Mouse (Mus musculus) kidney, embryonic 15.5 days (tissue): Measurements from ENCODE around the gene Mrto4. TPM values are rescaled to one million over a fixed set of nuclear protein-coding genes. Genes with fewer than 3 reads are reported as not detected.

ENCODE experiments used
- ATAC-seq: fragments of 200-750 bp; cut with Nextera tagmentation; replicated peaks from 2 replicates; pipeline ENCODE4 v1.8.0; 2017; ENCODE audit warnings: moderate TSS enrichment; ENCODE audit not compliant: low FRiP score
- H3K27ac ChIP-seq: fragments of 300-500 bp; sonication (generic); 2 replicates; pipeline ENCODE4 v1.5.1; 2015; ENCODE audit warnings: mild to moderate bottlenecking, inconsistent platforms
- H3K27me3 ChIP-seq: fragments of 300-500 bp; sonication (generic); 2 replicates; pipeline ENCODE4 v1.6.1; 2015; ENCODE audit warnings: inconsistent platforms
- H3K36me3 ChIP-seq: fragments of 300-500 bp; sonication (generic); 2 replicates; pipeline ENCODE4 v1.6.1; 2015; ENCODE audit warnings: inconsistent platforms
- H3K4me1 ChIP-seq: fragments of 300-500 bp; sonication (generic); 2 replicates; pipeline ENCODE4 v1.6.1; 2015; ENCODE audit warnings: inconsistent platforms
- H3K4me2 ChIP-seq: fragments of 300-500 bp; sonication (generic); 2 replicates; pipeline ENCODE4 v1.6.1; 2015; ENCODE audit warnings: moderate library complexity, mild to moderate bottlenecking, inconsistent platforms
- H3K4me3 ChIP-seq: fragments of 300-500 bp; sonication (generic); replicated peaks from 2 replicates; pipeline ENCODE4 v1.5.1; 2015; ENCODE audit warnings: mild to moderate bottlenecking, inconsistent platforms
- H3K9ac ChIP-seq: fragments of 300-500 bp; sonication (generic); 2 replicates; pipeline ENCODE4 v1.6.1; 2015; ENCODE audit warnings: mild to moderate bottlenecking, inconsistent platforms
- H3K9me3 ChIP-seq: fragments of 300-500 bp; sonication (generic); replicated peaks from 2 replicates; pipeline ENCODE4 v1.6.1; 2016; ENCODE audit warnings: inconsistent platforms
- WGBS: fragments of 180-500 bp; shearing (Covaris S2); methylation state at CpG from one replicate; pipeline ENCODE4 v1.1.7; 2015; ENCODE audit warnings: mixed read lengths; 5-methylcytosine and 5-hydroxymethylcytosine counted together
- polyA plus RNA-seq: library from polyadenylated mRNA; unstranded; fragments of >200 nt; fragmentation: Nextera tagmentation; extraction: Ambion mirVana; gene quantifications from 2 replicates; pipeline ENCODE4 v1.2.1, GENCODE M21; 2015

The Mrto4 gene
- polyA plus RNA-seq, 1 experiment from 2014 or later, result 123 TPM

DNA sequence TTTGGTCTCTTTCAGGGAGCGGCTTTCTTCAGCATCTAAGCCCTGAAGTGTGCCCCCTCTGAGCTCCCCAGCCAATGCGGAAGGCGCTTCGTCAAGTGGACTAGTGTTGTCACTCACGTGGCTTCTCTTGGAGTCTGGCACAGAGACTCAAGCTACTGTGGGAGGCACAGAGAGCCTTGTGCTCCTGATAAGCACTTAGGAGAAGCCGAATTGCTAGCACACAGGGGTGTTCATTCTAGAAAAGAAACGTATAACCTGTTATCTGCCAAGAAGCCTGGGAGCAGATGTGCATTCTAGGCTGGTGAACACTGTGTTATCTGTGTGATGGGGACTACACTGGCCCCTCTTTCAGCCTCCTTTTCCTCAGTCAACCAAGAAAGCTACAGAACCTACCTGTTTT, 16.9 kb downstream of the Mrto4 start:
- H3K4me3 ChIP-seq, result no peak overlapping the region
- no peaks in the 10 kb centered on the region for H3K9me3 ChIP-seq
- H3K9ac ChIP-seq, result no peak overlapping the region
- H3K36me3 ChIP-seq, result no peaks in the 10 kb centered on the region
- H3K27ac ChIP-seq, result peak overlapping the region; percentile 45
- ATAC-seq, result peak; percentile 52
- H3K27me3 ChIP-seq, result peaks cover 9% of the 10 kb centered on the region
- 69% methylated on average over 7 of the region's 7 CpGs for WGBS
- peaks cover 13% of the 10 kb centered on the region for H3K4me1 ChIP-seq
- no peak overlapping the region for H3K4me2 ChIP-seq

DNA sequence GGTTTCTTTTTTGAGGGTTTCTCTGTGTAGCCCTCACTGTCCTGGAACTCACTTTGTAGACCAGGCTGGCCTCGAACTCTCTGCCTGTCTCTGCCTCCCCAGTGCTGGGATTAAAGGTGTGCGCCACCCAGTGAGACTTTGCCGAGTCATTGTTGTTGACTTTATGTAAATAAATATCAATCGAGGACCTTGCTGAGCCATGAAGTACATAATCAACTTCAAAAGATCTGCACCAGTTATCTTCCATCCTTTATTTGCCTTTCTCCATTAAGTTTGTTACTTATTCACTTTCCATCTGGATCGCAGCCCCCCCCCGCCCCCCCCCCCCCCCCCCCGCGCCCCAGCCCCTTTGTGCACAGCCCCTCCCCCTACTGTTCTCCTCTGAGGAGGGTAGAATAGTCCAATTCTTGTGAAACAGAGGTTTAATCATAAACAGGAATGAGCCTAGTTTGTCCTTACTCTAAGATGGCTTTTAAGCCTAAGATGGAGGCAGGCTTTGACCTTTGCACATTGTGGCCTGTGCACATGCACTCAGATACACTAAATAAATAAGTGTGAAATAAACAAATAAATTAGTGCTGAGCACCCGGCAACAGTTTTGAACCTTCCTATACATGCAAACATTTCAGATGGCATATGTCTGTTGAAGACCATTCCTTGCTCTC, 17.6 kb downstream of the Mrto4 start:
- Histone ChIP-seq H3K4me2 (no peak overlapping the region), H3K9me3 (no peaks in the 10 kb centered on the region), H3K36me3 (no peaks in the 10 kb centered on the region), H3K4me1 (peaks cover 14% of the 10 kb centered on the region), H3K4me3 (no peak overlapping the region), H3K27me3 (peaks cover 9% of the 10 kb centered on the region), H3K9ac (no peak overlapping the region), H3K27ac (peak overlapping the region; percentile 45; the same call in 1 of the 2 replicates)
- no peak for ATAC-seq
- WGBS, result 62% methylated on average over 6 of the region's 9 CpGs

DNA sequence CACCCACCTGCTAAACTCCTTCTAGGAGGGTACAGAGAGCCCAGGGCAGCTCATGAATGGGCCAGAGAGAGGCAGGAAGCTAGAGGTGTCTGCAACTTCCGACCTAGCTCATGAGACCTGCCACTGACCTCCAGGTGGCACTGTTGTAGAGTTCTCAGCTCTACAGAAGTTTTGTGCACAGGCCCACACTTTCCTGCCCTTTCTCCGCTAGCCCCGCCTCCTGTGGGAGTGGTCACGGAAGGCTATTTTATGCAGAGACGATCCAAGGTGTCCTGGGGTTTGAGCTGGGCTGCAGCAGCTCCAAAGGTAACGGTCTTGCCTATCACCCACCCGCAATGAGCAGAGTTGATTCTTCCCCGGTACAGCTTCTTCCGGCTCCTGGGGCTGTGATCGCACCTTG, 21.8 kb downstream of the Mrto4 start:
- peak; percentile 86; the same call in 1 of the 2 replicates for ATAC-seq
- WGBS, result 5% methylated on average over 10 of the region's 10 CpGs
- Histone ChIP-seq H3K36me3 (no peaks in the 10 kb centered on the region), H3K9ac (no peak overlapping the region), H3K4me1 (0 out of 2 replicates have a peak, but pooled peaks cover 8% of the 10 kb centered on the region), H3K27ac (no peak overlapping the region), H3K9me3 (no peaks in the 10 kb centered on the region), H3K27me3 (no peaks in the 10 kb centered on the region), H3K4me2 (peak overlapping the region; percentile 57), H3K4me3 (peak overlapping the region; percentile 31)

DNA sequence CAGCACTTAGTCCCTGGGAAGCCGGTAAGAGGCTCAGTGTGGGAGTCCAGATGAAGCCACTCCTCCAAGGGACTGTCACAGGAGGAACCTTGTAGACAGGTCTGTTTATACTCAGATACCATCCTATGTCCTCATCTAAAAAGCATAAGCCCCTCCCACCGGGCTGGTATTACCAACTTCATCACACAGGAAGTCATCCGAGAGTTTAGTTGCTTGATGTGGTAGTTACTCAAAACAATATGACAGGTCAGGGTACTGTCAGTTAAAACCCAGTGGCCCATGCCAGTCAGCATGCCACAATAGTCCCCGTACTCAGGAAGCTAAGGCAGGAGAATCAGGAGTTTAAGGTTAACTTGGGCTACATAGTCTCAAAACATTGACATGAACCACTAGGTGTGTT, 32.6 kb downstream of the Mrto4 start:
- Histone ChIP-seq H3K9ac (no peak overlapping the region), H3K4me3 (no peak overlapping the region), H3K27me3 (no peaks in the 10 kb centered on the region), H3K4me1 (no peaks in the 10 kb centered on the region), H3K27ac (no peak overlapping the region), H3K36me3 (peaks cover 53% of the 10 kb centered on the region), H3K4me2 (no peak overlapping the region), H3K9me3 (no peaks in the 10 kb centered on the region)
- no peak for ATAC-seq
- WGBS, result 88% methylated on average over 4 of the region's 4 CpGs

DNA sequence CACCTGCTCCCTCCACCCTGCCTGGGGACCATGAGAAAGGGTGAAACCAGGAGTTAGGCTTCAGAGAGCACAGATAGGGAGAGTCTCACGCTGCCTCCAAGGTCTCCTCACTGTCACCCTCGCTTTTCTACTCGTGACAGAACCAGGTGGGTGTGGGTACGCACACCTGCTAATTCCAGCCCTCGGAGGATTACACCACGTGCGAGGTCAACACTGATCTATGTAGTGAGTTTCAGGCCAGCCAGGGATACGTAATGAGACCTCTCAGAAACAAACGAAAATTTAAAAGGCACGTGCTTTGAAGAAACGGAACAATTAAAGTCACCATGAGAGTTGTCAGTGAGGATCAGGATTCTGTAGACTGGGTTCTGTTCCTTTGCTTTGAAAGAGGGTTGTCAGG, 33.9 kb downstream of the Mrto4 start:
- H3K4me2 ChIP-seq, result no peak overlapping the region
- H3K4me3 ChIP-seq, result no peak overlapping the region
- peaks cover 63% of the 10 kb centered on the region for H3K36me3 ChIP-seq
- H3K9ac ChIP-seq, result no peak overlapping the region
- H3K27ac ChIP-seq, result no peak overlapping the region
- ATAC-seq, result no peak
- no peaks in the 10 kb centered on the region for H3K27me3 ChIP-seq
- 92% methylated on average over 11 of the region's 11 CpGs for WGBS
- H3K4me1 ChIP-seq, result no peaks in the 10 kb centered on the region; the same call in 1 of the 2 replicates
- H3K9me3 ChIP-seq, result no peaks in the 10 kb centered on the region

DNA sequence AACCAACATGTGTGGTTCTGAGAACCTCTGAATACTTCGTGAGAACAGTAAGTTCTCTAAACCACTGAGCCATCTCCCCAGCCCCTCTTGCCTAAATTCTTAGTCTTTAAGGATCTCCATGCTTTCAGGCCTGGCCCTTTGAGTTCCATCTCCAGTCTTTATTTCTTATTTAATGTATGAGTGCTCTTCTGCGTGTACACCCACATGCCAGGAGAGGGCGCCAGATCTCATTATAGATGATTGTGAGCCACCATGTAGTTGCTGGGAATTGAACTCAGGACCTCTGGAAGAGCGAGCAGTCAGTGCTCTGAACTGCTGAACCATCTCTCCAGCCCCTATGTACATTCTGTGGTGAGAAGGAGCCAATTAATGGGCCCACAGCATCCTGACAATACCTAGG, 39.7 kb downstream of the Mrto4 start:
- WGBS, result 73% methylated on average over 4 of the region's 4 CpGs
- no peak overlapping the region for H3K9ac ChIP-seq
- H3K4me2 ChIP-seq, result peak overlapping the region; percentile 95; the same call in 1 of the 2 replicates
- no peak overlapping the region for H3K27ac ChIP-seq
- H3K4me3 ChIP-seq, result no peak overlapping the region; the same call in 1 of the 2 replicates
- no peaks in the 10 kb centered on the region for H3K27me3 ChIP-seq
- H3K4me1 ChIP-seq, result peaks cover 30% of the 10 kb centered on the region
- no peaks in the 10 kb centered on the region for H3K9me3 ChIP-seq
- ATAC-seq, result no peak
- H3K36me3 ChIP-seq, result peaks cover 38% of the 10 kb centered on the region

DNA sequence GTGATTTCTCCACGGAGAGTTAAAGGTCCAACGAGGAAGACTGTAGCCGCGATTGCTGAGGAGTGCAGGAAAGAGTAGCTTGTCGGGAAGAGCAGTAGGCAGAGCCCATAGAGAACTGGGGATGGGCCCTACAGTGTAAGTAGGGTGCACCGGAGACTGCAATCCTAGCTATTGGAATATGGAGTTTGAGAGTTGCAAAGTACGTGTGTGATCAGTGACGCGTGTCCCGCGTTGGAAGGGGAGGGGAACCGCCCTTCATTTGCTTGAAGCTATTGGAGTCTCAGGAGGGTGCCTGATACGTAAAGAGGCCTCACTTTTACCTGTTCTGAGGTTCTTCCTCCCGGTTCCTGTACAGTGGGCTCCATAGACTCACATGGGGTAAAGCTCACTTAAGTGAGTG, 40.7 kb downstream of the Mrto4 start:
- 0 out of 2 replicates have a peak, but pooled peaks have one; percentile 12 for ATAC-seq
- Histone ChIP-seq H3K27ac (peak overlapping the region; percentile 93), H3K9me3 (no peaks in the 10 kb centered on the region), H3K36me3 (peaks cover 28% of the 10 kb centered on the region), H3K27me3 (no peaks in the 10 kb centered on the region), H3K9ac (peak overlapping the region; percentile 97), H3K4me3 (peak overlapping the region; percentile 94), H3K4me1 (peaks cover 30% of the 10 kb centered on the region), H3K4me2 (peak overlapping the region; percentile 95)
- 6% methylated on average over 14 of the region's 14 CpGs for WGBS

DNA sequence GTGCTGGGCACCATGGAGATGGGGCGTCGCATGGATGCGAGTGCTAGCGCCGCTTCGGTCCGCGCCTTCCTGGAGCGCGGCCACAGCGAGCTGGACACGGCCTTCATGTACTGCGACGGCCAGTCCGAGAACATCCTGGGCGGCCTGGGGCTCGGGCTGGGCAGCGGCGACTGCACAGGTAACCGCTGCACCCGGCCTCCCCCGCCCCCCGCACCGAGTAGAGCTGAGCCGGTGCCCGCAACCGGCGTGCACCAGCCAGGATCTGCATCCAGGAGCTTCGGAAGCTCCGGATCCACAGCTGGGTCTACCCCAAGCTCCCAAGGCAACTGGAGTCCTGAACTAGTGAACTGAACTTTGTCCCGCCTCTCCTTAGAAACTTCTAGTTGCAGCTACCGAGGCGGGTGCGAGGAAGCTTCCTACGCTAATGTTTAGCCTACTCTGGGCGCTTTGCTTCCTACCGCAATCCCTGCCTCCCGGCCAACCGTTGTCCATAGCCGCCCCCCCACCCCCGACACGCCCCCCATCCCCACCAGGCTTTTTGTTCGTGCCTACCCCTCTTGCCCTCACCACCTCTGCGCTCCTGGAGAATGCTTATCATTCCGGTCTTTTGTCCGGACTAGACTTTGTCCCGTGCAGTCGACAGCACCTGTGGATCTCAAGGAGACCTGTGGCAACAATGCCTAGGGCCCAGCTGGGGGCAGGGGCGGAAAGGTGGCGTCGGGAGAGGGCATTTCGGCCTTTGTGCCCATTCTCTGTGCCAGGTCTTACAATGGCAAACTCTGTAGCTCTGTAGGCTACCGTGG, 41.3 kb downstream of the Mrto4 start:
- Histone ChIP-seq H3K9ac (peak overlapping the region; percentile 97), H3K27ac (peak overlapping the region; percentile 93), H3K4me2 (peak overlapping the region; percentile 95), H3K4me1 (peaks cover 30% of the 10 kb centered on the region), H3K4me3 (peak overlapping the region; percentile 94), H3K9me3 (no peaks in the 10 kb centered on the region), H3K36me3 (peaks cover 28% of the 10 kb centered on the region), H3K27me3 (no peaks in the 10 kb centered on the region)
- ATAC-seq, result peak; percentile 81; the same call in 1 of the 2 replicates
- WGBS, result under 1% methylated on average over 53 of the region's 53 CpGs

DNA sequence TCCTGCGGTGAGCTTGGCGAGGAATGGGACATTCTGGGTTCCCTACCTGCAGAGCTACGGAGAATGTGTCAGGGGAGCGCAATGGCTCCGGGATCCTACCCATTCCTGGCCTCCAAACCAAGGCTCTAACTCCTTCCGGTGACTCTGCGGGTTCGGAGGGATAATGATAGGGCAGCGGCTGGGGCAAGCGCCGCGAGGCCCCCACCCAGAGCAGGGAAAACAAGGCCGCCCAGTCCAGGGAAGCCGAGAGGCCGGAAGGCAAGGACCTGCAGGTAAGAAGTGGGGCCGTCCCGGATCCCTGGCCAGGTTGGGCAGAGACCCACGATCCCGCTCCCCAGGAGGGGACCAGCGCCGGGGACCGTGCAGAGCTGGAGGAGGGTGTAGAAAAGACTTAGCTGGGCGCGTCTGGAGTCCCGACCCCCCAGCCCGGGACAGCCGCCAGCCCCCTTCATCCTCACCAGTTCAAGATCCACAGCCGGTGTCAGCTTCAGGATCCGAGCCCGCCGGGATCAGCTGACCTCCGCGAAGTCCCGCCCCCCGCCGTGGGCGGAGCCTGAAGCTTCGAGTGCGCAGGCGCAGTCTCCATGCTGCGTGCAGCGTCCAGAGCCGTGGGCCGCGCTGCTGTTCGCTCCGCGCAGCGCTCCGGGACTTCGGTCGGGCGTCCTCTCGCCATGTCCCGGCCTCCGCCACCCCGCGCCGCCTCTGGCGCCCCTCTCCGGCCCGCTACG, 42.0 kb downstream of the Mrto4 start, which contains the start of the genes Pqlc2 and Akr7a5:
Pqlc2 (minus strand) TSS at position 538 of the 728 bp plus-strand sequence.
Akr7a5 (plus strand) TSS at position 574 of the 728 bp plus-strand sequence.
- Histone ChIP-seq H3K27me3 (no peaks in the 10 kb centered on the region), H3K9ac (peak within 1 kb of the TSS; percentile 97), H3K27ac (peak within 1 kb of the TSS; percentile 93), H3K4me3 (peak within 1 kb of the TSS; percentile 94), H3K4me1 (peaks cover 30% of the 10 kb centered on the region), H3K4me2 (peak within 1 kb of the TSS; percentile 95), H3K36me3 (peaks cover 20% of the 10 kb centered on the region), H3K9me3 (no peaks in the 10 kb centered on the region)
- ATAC-seq, result peak; percentile 85
- under 1% methylated on average over 63 of the region's 63 CpGs for WGBS

DNA sequence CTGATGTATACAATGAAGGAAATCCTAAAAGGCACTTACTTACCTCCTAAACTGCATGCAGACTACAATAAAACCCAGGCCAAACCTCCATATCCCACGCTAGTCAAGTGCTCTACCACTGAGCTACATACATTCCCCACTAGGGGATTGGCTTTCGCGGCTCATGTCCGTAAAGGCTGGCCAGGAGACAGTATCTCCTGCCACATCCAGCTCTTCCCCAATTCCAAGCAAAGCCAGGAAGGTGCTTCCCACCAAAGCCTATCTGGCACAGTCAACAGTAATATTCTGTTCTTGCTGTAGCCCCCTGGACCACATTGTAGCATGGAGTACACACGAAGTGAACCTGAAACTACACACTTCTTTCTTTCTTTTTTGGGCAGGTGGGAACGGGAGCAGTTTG, 42.7 kb downstream of the Mrto4 start:
- WGBS, result 22% methylated on average over 6 of the region's 6 CpGs

DNA sequence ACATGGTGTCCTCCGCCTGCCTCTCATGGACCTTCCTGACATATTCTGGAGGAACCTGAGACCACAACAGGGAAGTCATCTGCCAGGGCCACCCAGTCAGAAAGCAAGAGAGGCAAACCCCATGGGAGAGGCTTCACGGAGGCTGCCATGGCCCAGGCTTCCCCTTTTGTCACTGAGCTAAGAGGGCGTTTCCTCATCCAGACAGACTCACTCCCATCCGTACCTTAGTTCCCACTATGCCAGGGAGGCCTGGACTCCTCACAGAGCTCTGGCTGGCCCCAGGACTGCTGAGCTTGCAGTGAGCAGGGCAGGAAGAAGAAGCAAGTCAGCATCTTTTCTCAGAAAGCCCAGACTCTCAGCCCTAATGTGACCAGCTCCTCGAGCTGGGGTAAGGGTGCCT, 44.5 kb downstream of the Mrto4 start:
- Histone ChIP-seq H3K4me3 (no peak overlapping the region), H3K9ac (no peak overlapping the region), H3K27me3 (no peaks in the 10 kb centered on the region), H3K9me3 (no peaks in the 10 kb centered on the region), H3K36me3 (peaks cover 15% of the 10 kb centered on the region; the same call in 1 of the 2 replicates), H3K4me2 (no peak overlapping the region), H3K27ac (no peak overlapping the region), H3K4me1 (peaks cover 30% of the 10 kb centered on the region)
- no peak for ATAC-seq
- 87% methylated on average over 5 of the region's 5 CpGs for WGBS

More for the DNA sequence above, 42.7 kb downstream of the Mrto4 start:
- H3K27ac ChIP-seq, result peak overlapping the region; percentile 93; the same call in 1 of the 2 replicates
- H3K4me1 ChIP-seq, result peaks cover 30% of the 10 kb centered on the region
- H3K4me3 ChIP-seq, result peak overlapping the region; percentile 94
- H3K9ac ChIP-seq, result peak overlapping the region; percentile 97
- H3K27me3 ChIP-seq, result no peaks in the 10 kb centered on the region
- peaks cover 19% of the 10 kb centered on the region for H3K36me3 ChIP-seq
- H3K4me2 ChIP-seq, result peak overlapping the region; percentile 95
- ATAC-seq, result no peak
- no peaks in the 10 kb centered on the region for H3K9me3 ChIP-seq
